Mouse (Mus musculus): ENCODE results near the gene Csdc2.

GRCm38 (mm10) chr15:81964262-81964661, 27.7 kb downstream of the Csdc2 start:
- TF ChIP-seq GATA1 (IDR thresholded peaks at IDR 0.05; ENCODE audit: low read length) (no peak), TAL1 (IDR thresholded peaks at IDR 0.05; ENCODE audit: low read length) (no peak)
